Mouse (Mus musculus): ENCODE measurements at regions not wholly inside any gene's neighbourhood (a gene's known extent, or its start where the extent isn't known, plus 50 kb on each side); places are given as distances from the start of the nearest gene placed in this dataset.

GRCm38 (mm10) chr1:33395733-33396132, 273.9 kb downstream of the Prim2 start:
- no peak for DNase-seq
- intact Hi-C loops (cut with DNase I) = no loop called here

- intact Hi-C loops (cut with DNase I) = no loop called here
- no peak for DNase-seq
Measured at GRCm38 (mm10) chr1:33394989-33395594, 274.5 kb downstream of the Prim2 start.

GRCm38 (mm10) chr1:33370796-33371195, 298.8 kb downstream of the Prim2 start:
- intact Hi-C loops (cut with DNase I) = no loop called here
- DNase-seq = no peak

GRCm38 (mm10) chr1:33362688-33363426, 306.7 kb downstream of the Prim2 start:
- intact Hi-C loops (cut with DNase I) = no loop called here
- DNase-seq = peak; percentile 7 to 31

GRCm38 (mm10) chr1:33334061-33334460, 335.5 kb downstream of the Prim2 start:
- peak; percentile 9 to 60 for DNase-seq
- intact Hi-C loops (cut with DNase I) = no loop called here
